Mouse (Mus musculus): ENCODE data around the gene Gramd1a. TPM values are rescaled to one million over a fixed set of nuclear protein-coding genes. Genes with fewer than 3 reads are reported as not detected.

Gene Gramd1a
- 100 to 1,000 TPM in 1 of 2 experiments, 10 to 100 TPM in 1; 98.0 to 105 TPM for total RNA-seq (2023)

DNA sequence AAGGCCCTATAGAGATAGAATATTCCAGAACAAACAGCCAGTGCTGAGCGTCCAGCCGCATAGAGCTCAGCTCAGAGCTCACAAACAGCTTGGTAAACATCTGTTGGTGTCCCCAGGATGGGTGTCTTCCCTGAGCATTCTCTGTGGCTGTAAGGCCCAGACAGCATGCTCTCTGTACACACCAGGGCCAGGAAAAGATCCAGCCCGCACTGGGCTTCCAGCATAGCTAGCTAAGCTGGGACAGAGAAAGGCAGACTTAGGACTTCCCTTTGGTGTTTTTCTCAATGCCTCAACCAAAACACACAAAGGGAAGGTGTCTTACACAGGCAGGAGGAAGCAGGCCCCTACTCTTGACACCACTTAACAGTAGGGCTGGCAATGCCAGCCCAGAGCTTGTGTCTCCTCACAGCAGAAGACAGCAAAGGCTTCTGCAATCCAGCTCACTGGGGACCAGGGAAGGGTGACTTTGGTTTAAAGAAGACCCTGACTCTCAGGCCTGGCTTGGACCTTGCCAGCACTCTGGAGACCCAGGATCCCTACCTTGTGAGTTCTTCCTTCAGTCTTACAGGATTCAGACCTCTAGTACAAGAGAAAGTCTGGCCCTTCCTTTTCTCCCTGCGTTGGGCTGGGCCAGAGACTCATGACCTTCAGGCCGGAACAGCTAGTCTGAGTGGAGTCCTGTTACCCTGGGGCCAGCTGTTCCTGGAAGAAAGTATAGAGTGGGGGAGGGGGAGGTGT lies at the start of gene Gramd1a:
Gene Gramd1a (minus strand): TSS at position 601 of the 738 bp plus-strand sequence.

DNA sequence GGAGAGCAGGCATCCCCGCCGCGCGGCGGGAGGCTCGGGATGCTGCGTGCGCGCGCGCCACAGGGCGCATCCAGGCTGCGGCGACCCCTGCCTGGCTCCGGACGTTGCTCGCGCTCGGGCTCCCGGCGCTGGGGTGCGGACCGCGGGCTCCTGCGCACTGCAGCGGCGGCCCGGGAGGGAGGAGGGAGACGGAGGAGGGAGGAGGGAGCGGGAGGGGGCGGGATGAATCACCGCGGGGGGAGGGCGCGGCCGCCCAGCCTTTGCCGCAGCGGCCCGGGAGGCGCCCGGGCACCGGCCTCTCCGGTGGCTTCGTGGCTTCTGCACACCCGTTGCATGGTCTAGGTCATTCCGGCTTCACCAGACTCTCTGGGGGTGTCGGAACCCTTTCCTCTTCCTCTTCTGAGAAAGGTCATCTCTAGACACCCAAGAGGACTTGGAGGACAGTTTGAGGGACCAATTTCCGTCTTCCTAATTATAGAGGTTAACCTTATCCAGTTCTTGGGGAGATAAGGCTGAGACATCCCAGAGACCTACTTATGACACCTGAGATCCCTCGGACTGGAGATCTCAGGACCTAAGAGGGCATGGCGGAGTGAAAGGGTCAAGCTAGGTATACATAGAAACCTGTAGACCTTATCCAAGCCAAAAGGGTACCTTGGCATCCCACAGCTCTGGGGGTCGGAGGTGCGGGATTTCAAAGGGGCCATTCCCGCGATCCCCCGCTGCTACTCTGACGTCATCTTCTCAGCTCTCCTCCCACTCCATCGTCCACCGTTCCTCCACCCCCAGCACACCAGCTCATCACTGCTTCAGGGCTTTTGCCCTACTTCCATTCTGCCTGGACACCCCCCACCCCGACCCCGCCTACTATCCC lies 28.6 kb downstream of the Gramd1a start, which contains the start of gene Scn1b:
Gene Scn1b (minus strand): TSS at position 153 of the 874 bp plus-strand sequence.

DNA sequence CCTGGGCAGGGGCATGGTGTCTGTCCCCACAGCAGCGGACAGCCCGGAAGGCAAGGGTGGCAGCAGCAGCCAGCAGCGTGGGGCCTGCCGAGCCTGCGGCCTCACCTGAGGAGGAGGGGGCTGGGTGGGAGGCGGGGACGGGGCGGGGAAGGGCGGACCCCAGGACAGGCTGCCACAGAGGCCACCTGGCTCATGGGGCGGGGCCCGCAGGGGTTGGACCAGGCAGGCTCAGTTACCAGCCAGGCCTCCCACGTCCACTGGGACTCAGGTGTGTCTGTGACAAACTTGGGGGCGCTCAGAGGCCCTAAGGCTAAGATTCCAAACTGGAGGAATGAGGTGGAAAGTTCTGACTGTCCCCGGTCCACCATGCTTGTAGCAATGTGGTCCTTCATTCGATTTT lies 40.5 kb downstream of the Gramd1a start, which contains the start of gene Hpn:
Gene Hpn (minus strand): TSS at position 109 of the 400 bp plus-strand sequence.

Other genes starting within 250 kb of the Gramd1a start
- 1 to 10 TPM; 3.3 to 3.8 TPM for gene Mag, start 241.0 kb downstream of the Gramd1a start, total RNA-seq (2023)
- gene Hamp2, start 231.2 kb downstream of the Gramd1a start, total RNA-seq (2023) = 1 to 10 TPM; 1.4 to 4.0 TPM
- not detected for gene Hamp, start 211.9 kb downstream of the Gramd1a start, total RNA-seq (2023)
- 100 to 1,000 TPM; 148 to 186 TPM for gene Usf2, start 199.1 kb downstream of the Gramd1a start, total RNA-seq (2023)
- gene Lsr, start 182.4 kb downstream of the Gramd1a start, total RNA-seq (2023) = 10 to 100 TPM; 13.7 to 19.7 TPM
- 1 to 10 TPM; 1.5 to 2.3 TPM for gene Fam187b, start 182.1 kb downstream of the Gramd1a start, total RNA-seq (2023)
- gene Fxyd5, start 113.4 kb downstream of the Gramd1a start, total RNA-seq (2023) = 1,000 to 10,000 TPM; 1,032 to 1,279 TPM
- gene Fxyd7, start 104.4 kb downstream of the Gramd1a start, total RNA-seq (2023) = not detected
- not detected for gene Fxyd1, start 98.7 kb downstream of the Gramd1a start, total RNA-seq (2023)
- 1 to 10 TPM; 1.7 to 1.9 TPM for gene Lgi4, start 96.6 kb downstream of the Gramd1a start, total RNA-seq (2023)
- not detected for gene Fxyd3, start 79.2 kb downstream of the Gramd1a start, total RNA-seq (2023)
- gene Hpn, start 40.6 kb downstream of the Gramd1a start, total RNA-seq (2023) = 10 to 100 TPM in 1 of 2 experiments, 1 to 10 TPM in 1; 9.1 to 15.9 TPM
- 10 to 100 TPM; 23.9 to 35.9 TPM for gene Scn1b, start 28.9 kb downstream of the Gramd1a start, total RNA-seq (2023)
- not detected for gene Scgb2b2, start 134.6 kb upstream of the Gramd1a start, total RNA-seq (2023)
- gene Scgb1b2, start 135.9 kb upstream of the Gramd1a start, total RNA-seq (2023) = not detected
- gene Scgb2b3, start 206.2 kb upstream of the Gramd1a start, total RNA-seq (2023) = not detected
- not detected for gene Scgb1b3, start 219.7 kb upstream of the Gramd1a start, total RNA-seq (2023)